Mouse (Mus musculus): ENCODE results near the gene Scamp5. TPM values are rescaled to one million over a fixed set of nuclear protein-coding genes. Genes with fewer than 3 reads are reported as not detected.

Scamp5 gene
- total RNA-seq, 2 experiments from 2014 or later = 5.4 to 6.4 TPM

DNA sequence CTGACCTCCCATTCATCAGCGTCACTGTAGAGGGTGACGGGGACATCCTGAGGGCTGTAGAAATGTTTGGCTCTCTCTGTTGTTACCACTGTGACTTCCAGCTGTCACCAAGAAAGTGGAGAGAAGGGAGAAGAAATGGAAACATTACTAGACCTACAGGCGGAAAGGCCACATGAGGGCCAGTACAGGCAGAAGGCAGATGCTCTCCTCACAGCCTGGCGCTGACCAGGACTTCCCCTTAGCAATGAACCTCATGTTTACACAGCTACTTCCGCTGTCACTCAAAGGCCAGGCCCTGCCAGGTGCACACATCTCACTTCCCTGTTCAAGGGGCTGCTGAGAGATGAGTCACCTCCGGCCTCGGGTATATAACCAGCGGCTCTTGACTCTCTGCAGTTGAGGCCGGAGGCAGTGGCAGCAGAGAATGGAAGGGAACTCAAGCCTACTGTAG is 46.7 kb downstream of the Scamp5 start:
- intact Hi-C loops (cut with DNase I) = loop anchor here (1.0 kb wide), 1 partner anchor 12 kb away; no protein-coding TSS in a partner anchor
- DNase-seq = peak in 1 of 2 experiments; percentile 67

- intact Hi-C loops (cut with DNase I) = loop anchor here (1.0 kb wide), 1 partner anchor 13 kb away; no protein-coding TSS in a partner anchor
- DNase-seq = peak; percentile 94 to 96
Measured at GRCm38 (mm10) chr9:57420321-57421120, 47.3 kb downstream of the Scamp5 start.

GRCm38 (mm10) chr9:57419521-57420267 is 48.2 kb downstream of the Scamp5 start:
- intact Hi-C loops (cut with DNase I) = no loop called here
- no peak for DNase-seq

GRCm38 (mm10) chr9:57417341-57417740 is 50.5 kb downstream of the Scamp5 start:
- peak in 1 of 2 experiments; percentile 23 for DNase-seq
- intact Hi-C loops (cut with DNase I) = no loop called here

DNA sequence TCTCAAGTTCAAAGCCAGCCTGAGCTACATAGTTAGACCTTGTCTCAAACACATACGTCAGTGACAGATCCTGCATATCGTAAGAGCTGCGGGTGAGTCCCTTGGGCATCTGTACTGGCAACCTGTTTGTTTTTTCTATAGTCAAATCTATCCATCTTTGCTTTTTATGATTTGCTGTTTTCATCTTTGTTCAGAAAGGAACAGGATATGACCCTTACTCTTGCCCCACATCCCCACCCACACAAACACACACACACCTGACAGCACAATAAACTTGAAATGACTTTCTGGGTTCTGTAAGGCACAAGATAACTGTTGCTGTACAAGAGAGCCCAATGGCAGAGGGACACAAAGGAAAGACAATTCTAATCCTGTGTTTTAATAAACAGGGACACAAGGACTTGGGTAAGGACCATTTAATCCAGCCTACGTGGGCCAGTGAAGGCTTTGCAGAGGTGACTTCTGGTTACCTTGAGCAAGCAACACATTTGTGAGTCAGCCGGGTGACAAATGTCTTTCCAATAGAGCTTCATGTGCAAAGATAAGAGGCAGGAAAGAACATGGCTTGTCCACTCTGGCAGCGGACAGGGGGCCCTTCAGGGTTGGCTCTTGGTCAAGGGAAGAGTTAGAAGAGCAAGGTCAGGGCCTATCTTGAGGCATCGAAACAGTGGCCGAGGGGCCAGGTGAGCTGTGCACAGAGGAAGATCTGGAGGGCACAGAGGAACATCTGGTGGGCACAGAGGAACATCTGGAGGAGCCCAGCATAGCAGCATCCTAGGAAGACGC is 60.5 kb downstream of the Scamp5 start:
- peak in 1 of 2 experiments; percentile 38 for DNase-seq
- intact Hi-C loops (cut with DNase I) = no loop called here

DNA sequence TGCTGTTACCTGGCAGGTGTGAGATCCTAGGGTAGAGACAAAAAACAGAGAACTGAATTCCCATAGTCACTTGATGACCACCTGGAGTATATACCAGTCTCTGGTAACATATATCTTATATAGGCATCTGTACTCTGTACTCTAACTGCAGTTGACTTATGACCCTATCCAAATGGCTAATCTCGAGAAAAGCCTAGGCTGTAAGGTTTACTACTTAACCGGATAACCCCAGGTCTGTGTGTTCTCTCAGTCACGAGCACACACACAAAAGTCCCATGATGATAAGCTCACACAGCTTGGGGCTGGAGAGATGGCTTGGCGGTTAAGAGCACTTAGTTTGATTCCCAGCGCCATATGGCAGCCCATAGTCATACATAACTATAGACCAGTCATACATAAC is 61.5 kb downstream of the Scamp5 start:
- no peak for DNase-seq
- intact Hi-C loops (cut with DNase I) = no loop called here

DNA sequence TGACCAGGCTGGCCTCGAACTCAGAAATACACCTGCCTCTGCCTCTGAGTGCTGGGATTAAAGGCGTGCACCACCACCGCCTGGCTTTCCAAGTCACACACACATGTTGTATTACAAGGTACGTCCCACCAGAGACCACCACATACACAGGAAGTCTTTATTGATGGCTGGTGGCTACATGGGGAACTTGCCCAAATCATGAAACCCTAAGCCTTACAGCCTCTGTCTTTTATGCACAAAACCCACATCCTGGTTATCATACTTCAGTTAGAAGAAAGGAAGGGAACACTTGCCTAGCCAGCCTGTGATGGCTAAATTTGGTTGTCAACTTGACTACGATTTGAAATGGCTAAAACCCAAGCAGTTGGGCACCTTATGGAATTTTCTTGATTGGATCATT is 63.8 kb downstream of the Scamp5 start:
- DNase-seq = no peak
- intact Hi-C loops (cut with DNase I) = no loop called here

DNA sequence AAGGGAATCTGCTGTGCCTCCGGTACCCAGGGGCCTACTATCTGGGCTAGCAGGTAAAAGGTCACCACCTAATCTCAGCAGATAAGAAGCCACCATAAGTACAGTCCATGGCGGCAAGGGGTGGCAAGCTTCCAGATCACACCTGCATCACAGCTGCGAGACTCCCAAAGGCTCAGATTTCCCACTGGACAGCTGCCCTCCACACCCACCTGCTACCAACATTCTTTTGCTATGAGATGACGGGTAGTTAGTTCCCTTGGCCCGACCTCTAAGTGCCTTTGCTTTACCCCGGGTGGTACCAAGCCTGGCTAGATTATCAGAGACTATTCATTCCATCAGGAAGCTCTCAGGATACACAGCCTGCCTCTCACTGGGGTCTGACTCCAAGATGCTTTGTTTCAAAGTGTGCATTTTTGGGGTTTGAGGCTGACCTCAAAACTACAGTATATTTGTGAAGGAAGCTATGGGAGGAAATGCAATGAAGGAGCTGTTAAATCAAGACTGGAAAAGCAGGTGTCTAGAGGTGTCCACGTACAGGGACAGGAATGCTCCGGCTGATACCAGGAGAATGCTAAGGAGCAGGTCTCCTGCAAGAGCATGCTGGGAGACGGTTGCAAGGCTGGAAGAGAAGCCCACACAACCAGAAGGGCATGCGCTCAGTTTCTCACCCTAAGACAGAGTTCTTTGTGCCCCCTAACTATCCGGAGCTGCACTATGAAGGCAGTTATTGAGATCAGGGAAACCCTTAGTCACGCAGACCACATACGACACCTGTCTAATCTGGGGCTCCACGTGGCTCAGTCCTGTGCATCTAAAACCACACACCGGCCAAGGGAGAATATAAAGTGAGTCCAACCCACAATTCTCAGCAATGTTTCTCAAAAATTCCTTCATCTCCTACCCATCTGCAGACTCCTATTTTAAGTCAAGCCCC is 65.3 kb downstream of the Scamp5 start:
- intact Hi-C loops (cut with DNase I) = no loop called here

DNA sequence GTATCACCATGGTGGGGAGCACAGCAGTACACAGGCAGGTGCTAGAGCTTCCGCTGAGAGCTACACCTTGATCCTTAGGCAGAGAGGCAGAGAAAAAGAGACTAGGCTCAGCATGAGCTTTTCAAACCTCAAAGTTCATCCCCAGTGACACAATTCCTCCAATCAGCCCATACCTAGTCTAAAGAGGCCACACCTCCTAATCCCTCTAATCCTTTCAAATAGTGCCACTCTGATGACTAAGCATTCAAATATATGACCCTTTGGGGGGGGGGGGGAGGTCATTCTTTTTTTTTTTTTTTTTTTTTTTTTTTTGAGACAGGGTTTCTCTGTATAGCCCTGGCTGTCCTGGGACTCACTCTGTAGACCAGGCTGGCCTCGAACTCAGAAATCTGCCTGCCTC is 69.1 kb downstream of the Scamp5 start:
- intact Hi-C loops (cut with DNase I) = no loop called here
- no peak for DNase-seq

More for the DNA sequence above, 65.3 kb downstream of the Scamp5 start:
- no peak for DNase-seq

DNA sequence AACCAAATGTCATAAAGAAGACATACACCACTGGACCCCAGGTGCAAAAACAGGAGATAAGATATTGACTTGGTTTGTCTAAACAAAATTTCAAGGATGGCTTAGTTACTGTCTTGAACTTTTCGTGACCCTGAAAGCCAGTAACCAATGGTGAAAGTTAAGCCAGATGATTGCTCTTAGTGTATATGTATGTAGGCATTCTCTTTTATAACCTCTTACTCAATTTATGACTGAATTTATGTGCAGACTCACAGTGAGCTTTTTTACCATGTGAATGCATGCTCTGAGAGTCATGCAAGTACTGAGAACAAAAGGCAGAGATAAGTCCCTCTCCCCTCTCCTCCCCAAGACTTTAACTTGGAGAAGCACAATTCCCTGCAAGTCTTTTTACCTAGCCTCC is 75.0 kb downstream of the Scamp5 start:
- intact Hi-C loops (cut with DNase I) = no loop called here
- DNase-seq = no peak

Other genes with a start within 250 kb of the Scamp5 start
- not detected for gene Trcg1, start 231.5 kb downstream of the Scamp5 start, total RNA-seq (2021)
- 10 to 100 TPM in 1 of 2 experiments, 1 to 10 TPM in 1; 9.7 to 13.9 TPM for gene 1700017B05Rik, start 205.4 kb downstream of the Scamp5 start, total RNA-seq (2021)
- gene Ppcdc, start 27.9 kb downstream of the Scamp5 start, total RNA-seq (2021) = 1 to 10 TPM; 8.2 to 8.8 TPM
- 1 to 10 TPM; 1.0 to 2.1 TPM for gene Rpp25, start 36.0 kb upstream of the Scamp5 start, total RNA-seq (2021)
- gene Cox5a, start 53.2 kb upstream of the Scamp5 start, total RNA-seq (2021) = 1,000 to 10,000 TPM; 2,624 to 2,673 TPM
- 1 to 10 TPM; 7.2 to 8.3 TPM for gene Fam219b, start 69.5 kb upstream of the Scamp5 start, total RNA-seq (2021)
- 100 to 1,000 TPM; 129 to 161 TPM for gene Mpi, start 84.7 kb upstream of the Scamp5 start, total RNA-seq (2021)
- 10 to 100 TPM; 25.8 to 29.4 TPM for gene Scamp2, start 92.9 kb upstream of the Scamp5 start, total RNA-seq (2021)
- gene Ulk3, start 121.4 kb upstream of the Scamp5 start, total RNA-seq (2021) = 1 to 10 TPM; 7.1 to 8.2 TPM
- not detected for gene Cplx3, start 138.2 kb upstream of the Scamp5 start, total RNA-seq (2021)
- gene Lman1l, start 152.7 kb upstream of the Scamp5 start, total RNA-seq (2021) = not detected
- 10 to 100 TPM; 26.2 to 28.5 TPM for gene Csk, start 185.6 kb upstream of the Scamp5 start, total RNA-seq (2021)
- not detected for gene Cyp1a2, start 215.6 kb upstream of the Scamp5 start, total RNA-seq (2021)
- not detected for gene Cyp1a1, start 219.9 kb upstream of the Scamp5 start, total RNA-seq (2021)
- 1 to 10 TPM; 5.0 to 5.2 TPM for gene Edc3, start 240.5 kb upstream of the Scamp5 start, total RNA-seq (2021)

Data from heart, postnatal 36 days (tissue).